Mouse (Mus musculus): Measurements from ENCODE around the gene Ccdc136. TPM values are rescaled to one million over a fixed set of nuclear protein-coding genes. Genes with fewer than 3 reads are reported as not detected.

The Ccdc136 gene
- total RNA-seq, 2 experiments from 2014 or later = 90.3 to 90.4 TPM

Small RNAs within 50 kb of the gene (microRNA-seq; reads per million reads assigned to microRNA genes)
- 0.76 reads per million for gene Gm26220
- gene Gm44354 = not detected

Other genes starting within 250 kb of the Ccdc136 start
- 10 to 100 TPM; 32.1 to 57.4 TPM for gene Rbm28, start 231.3 kb upstream of the Ccdc136 start, total RNA-seq (2021)
- 1 to 10 TPM; 2.9 to 3.1 TPM for gene Prrt4, start 216.7 kb upstream of the Ccdc136 start, total RNA-seq (2021)
- 10 to 100 TPM; 63.5 to 69.7 TPM for gene Impdh1, start 179.9 kb upstream of the Ccdc136 start, total RNA-seq (2021)
- 1 to 10 TPM; 6.5 to 7.5 TPM for gene Hilpda, start 123.8 kb upstream of the Ccdc136 start, total RNA-seq (2021)
- gene Fam71f2, start 116.7 kb upstream of the Ccdc136 start, total RNA-seq (2021) = under 1 TPM; 0.32 to 0.79 TPM
- gene Fam71f1, start 77.2 kb upstream of the Ccdc136 start, total RNA-seq (2021) = not detected
- 10 to 100 TPM; 65.3 to 66.4 TPM for gene Calu, start 48.2 kb upstream of the Ccdc136 start, total RNA-seq (2021)
- gene Opn1sw, start 7.8 kb upstream of the Ccdc136 start, total RNA-seq (2021) = under 1 TPM in 1 of 2 experiments, not detected in 1; 0.17 TPM
- gene Flnc, start 36.9 kb downstream of the Ccdc136 start, total RNA-seq (2021) = 1 to 10 TPM; 1.7 to 2.0 TPM
- 100 to 1,000 TPM; 229 to 263 TPM for gene Atp6v1f, start 71.4 kb downstream of the Ccdc136 start, total RNA-seq (2021)
- gene Atp6v1fnb, start 75.1 kb downstream of the Ccdc136 start, total RNA-seq (2021) = under 1 TPM; 0.49 to 0.63 TPM
- 1 to 10 TPM in 1 of 2 experiments, under 1 TPM in 1; 0.54 to 1.9 TPM for gene Kcp, start 111.6 kb downstream of the Ccdc136 start, total RNA-seq (2021)
- 1 to 10 TPM; 4.4 to 4.7 TPM for gene Irf5, start 130.3 kb downstream of the Ccdc136 start, total RNA-seq (2021)
- gene Tnpo3, start 213.6 kb downstream of the Ccdc136 start, total RNA-seq (2021) = 10 to 100 TPM; 65.3 to 74.8 TPM

Data from left cerebral cortex, postnatal 36 days (tissue).